ENCODE assay signal across 8 mouse cellular contexts in genomic region chr13:36019309-36020274, GRCm38 (mm10).
DNase-seq lines count a peak whose midpoint lies in the region; ATAC-seq lines count a peak whose summit lies in the region.

No protein-coding gene starts in this region.

- peak overlapping the region; percentile 13; the same call in 1 of the 2 replicates for H3K4me2 ChIP-seq in hindbrain, embryonic 16.5 days (ENCODE audit: low read length)

- no peaks in the 10 kb centered on the region for H3K9me3 ChIP-seq in hindbrain, embryonic 16.5 days (ENCODE audit: control insufficient read depth, low read length)

- H3K4me3 ChIP-seq in hindbrain, embryonic 16.5 days (ENCODE audit: low read length) = no peak overlapping the region

- no peaks in the 10 kb centered on the region for H3K27me3 ChIP-seq in hindbrain, embryonic 16.5 days (replicated peaks; ENCODE audit: control insufficient read depth, insufficient read depth, low read length)

- H3K4me1 ChIP-seq in hindbrain, embryonic 16.5 days (ENCODE audit: control insufficient read depth, insufficient read depth, low read depth, low read length) = peaks cover 11% of the 10 kb centered on the region

- WGBS in hindbrain, embryonic 16.5 days = 28% methylated on average over 10 of the region's 10 CpGs

- peak; percentile 88 for ATAC-seq in hindbrain, embryonic 16.5 days
- ATAC-seq in activated CD4-positive, CD25-positive, alpha-beta regulatory T cell, adult 4 months = no peak

- peak overlapping the region; percentile 36; the same call in 1 of the 2 replicates for H3K9ac ChIP-seq in hindbrain, embryonic 16.5 days (ENCODE audit: low read depth, low read length)

- peak overlapping the region; percentile 80 for H3K27ac ChIP-seq in hindbrain, embryonic 16.5 days (ENCODE audit: low read depth, low read length)

- peak; percentile 82 for DNase-seq in MN1 (ENCODE audit: low spot score)
- DNase-seq in brain, embryonic 18.5 days (ENCODE audit: low read depth, low spot score) = peak; percentile 78
- peak; percentile 19 for DNase-seq in fat pad, adult 2 months (ENCODE audit: extremely low read depth, low read depth, low spot score)
- peak; percentile 72 to 78 for DNase-seq in layer of hippocampus, postnatal 10 days (ENCODE audit: low spot score in 2 of 2)
- DNase-seq in lung, postnatal 14 days = peak; percentile 88
- peak; percentile 79 to 80 for DNase-seq in right cerebral cortex, adult 2 months (ENCODE audit: low spot score in 2 of 2)

- no peaks in the 10 kb centered on the region for H3K36me3 ChIP-seq in hindbrain, embryonic 16.5 days (ENCODE audit: control insufficient read depth, insufficient read depth, low read length)

Comparison
In these comparisons a context has a peak if more than half of its experiments do, and no peak if none do; other contexts are left out.
1. DNase-seq: peak in every context shown above with its lines; median percentile 88 in lung, postnatal 14 days; 82 in MN1; 80 in right cerebral cortex, adult 2 months; 78 in brain, embryonic 18.5 days; 75 in layer of hippocampus, postnatal 10 days; 19 in fat pad, adult 2 months.